Comparison of ENCODE assay signal across 10 mouse cellular contexts in the genomic region with DNA sequence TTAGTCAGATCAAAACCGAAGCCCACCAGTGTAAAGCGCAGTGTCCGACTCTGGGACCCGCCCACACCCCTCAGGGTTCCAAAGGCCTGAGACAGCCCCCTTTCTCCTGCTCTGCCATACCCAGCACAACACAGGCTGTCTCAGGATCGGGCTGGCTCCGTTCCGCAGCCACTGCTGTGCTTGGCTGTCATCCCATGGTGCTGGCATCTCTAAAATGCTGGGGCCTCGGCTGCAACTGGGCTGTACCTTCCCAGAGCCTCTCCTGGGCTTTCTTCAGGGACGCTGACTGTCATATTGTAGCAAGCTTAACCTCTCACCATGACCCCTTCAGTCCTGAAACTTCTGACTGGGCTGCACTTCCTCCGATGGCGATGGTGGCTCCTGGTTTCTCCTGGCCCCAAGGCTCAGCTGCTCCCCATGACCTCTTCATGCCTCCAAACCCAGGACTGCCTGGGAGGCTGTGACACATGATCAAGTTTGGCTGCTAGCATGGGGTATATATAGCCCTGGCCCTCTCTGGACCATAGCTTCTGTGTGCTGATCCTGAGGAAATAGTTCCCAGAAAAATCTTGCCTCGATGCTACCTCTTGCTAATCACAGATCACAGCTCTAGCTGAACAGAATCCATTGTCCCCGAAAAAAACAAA. TPM values are rescaled to one million over a fixed set of nuclear protein-coding genes. Genes with fewer than 3 reads are reported as not detected.
A peak's percentile ranks its signal among the peaks of the same experiment; 100 is the strongest.
DNase-seq lines count a peak whose midpoint lies in the region; ATAC-seq lines count a peak whose summit lies in the region.
"Had no signal": no experiment of that assay in that cellular context is flagged by ENCODE, and none has a peak within 500 bp of the region (broad histone marks: within the 10 kb centered on the region; RNA-seq: fewer than 3 reads in every experiment).

No protein-coding gene starts in this region.

- H3K27me3 ChIP-seq in hindbrain, embryonic 14.5 days (ENCODE audit: control insufficient read depth, insufficient read depth, low read length) = no peaks in the 10 kb centered on the region
- H3K27me3 ChIP-seq in hindbrain, embryonic 13.5 days = no peaks in the 10 kb centered on the region
- no peaks in the 10 kb centered on the region for H3K27me3 ChIP-seq in heart, embryonic 14.5 days (ENCODE audit: control insufficient read depth, insufficient read depth, low read length)
- no peaks in the 10 kb centered on the region for H3K27me3 ChIP-seq in kidney, embryonic 16.5 days (ENCODE audit: insufficient read depth, low read length)
- H3K27me3 ChIP-seq: limb, embryonic 13.5 days had no signal

- 0 out of 2 replicates have a peak, but pooled peaks cover 4% of the 10 kb centered on the region for H3K9me3 ChIP-seq in hindbrain, embryonic 14.5 days (ENCODE audit: control insufficient read depth, low read length)
- no peaks in the 10 kb centered on the region for H3K9me3 ChIP-seq in hindbrain, embryonic 13.5 days
- H3K9me3 ChIP-seq in heart, embryonic 14.5 days (ENCODE audit: control insufficient read depth, low read length) = no peaks in the 10 kb centered on the region
- 0 out of 2 replicates have a peak, but pooled peaks cover 2% of the 10 kb centered on the region for H3K9me3 ChIP-seq in kidney, embryonic 16.5 days (ENCODE audit: low read length)

- no peak overlapping the region for H3K4me3 ChIP-seq in hindbrain, embryonic 14.5 days (replicated peaks; ENCODE audit: low read length)
- no peak overlapping the region for H3K4me3 ChIP-seq in hindbrain, embryonic 13.5 days
- H3K4me3 ChIP-seq in heart, embryonic 14.5 days (ENCODE audit: control insufficient read depth in 1 of 2, insufficient read depth in 1 of 2, low read depth in 1 of 2, low read length in 2 of 2) = no peak overlapping the region
- H3K4me3 ChIP-seq in kidney, embryonic 16.5 days (ENCODE audit: low read length) = no peak overlapping the region
- H3K4me3 ChIP-seq: limb, embryonic 13.5 days had no signal

- WGBS in hindbrain, embryonic 14.5 days = 57% methylated on average over 13 of the region's 13 CpGs
- 58% methylated on average over 13 of the region's 13 CpGs for WGBS in hindbrain, embryonic 13.5 days
- 59% methylated on average over 13 of the region's 13 CpGs for WGBS in heart, embryonic 14.5 days
- WGBS in kidney, embryonic 16.5 days = 71% methylated on average over 13 of the region's 13 CpGs

- H3K4me2 ChIP-seq in hindbrain, embryonic 14.5 days (replicated peaks) = no peak overlapping the region
- no peak overlapping the region for H3K4me2 ChIP-seq in hindbrain, embryonic 13.5 days
- H3K4me2 ChIP-seq in heart, embryonic 14.5 days (ENCODE audit: low read length) = peak overlapping the region; percentile 20
- H3K4me2 ChIP-seq in kidney, embryonic 16.5 days (replicated peaks; ENCODE audit: low read depth, low read length) = no peak overlapping the region
- H3K4me2 ChIP-seq: limb, embryonic 13.5 days had no signal

- ATAC-seq in hindbrain, embryonic 14.5 days (ENCODE audit: low FRiP score) = peak; percentile 40; the same call in 1 of the 2 replicates
- ATAC-seq in hindbrain, embryonic 13.5 days (ENCODE audit: low FRiP score) = no peak
- ATAC-seq in heart, embryonic 14.5 days (ENCODE audit: insufficient number of reproducible peaks, insufficient read depth, low FRiP score, low read depth) = peak; percentile 55; the same call in 1 of the 2 replicates
- no peak for ATAC-seq in kidney, embryonic 16.5 days (ENCODE audit: low FRiP score, low TSS enrichment)

- H3K4me1 ChIP-seq in hindbrain, embryonic 14.5 days (replicated peaks; ENCODE audit: control insufficient read depth, insufficient read depth, low read length) = no peaks in the 10 kb centered on the region
- 0 out of 2 replicates have a peak, but pooled peaks cover 3% of the 10 kb centered on the region for H3K4me1 ChIP-seq in hindbrain, embryonic 13.5 days (replicated peaks)
- peaks cover 10 to 15% of the 10 kb centered on the region in 2 experiments for H3K4me1 ChIP-seq in heart, embryonic 14.5 days (ENCODE audit: control insufficient read depth in 2 of 2, insufficient read depth in 2 of 2, low read length in 2 of 2)
- no peaks in the 10 kb centered on the region for H3K4me1 ChIP-seq in kidney, embryonic 16.5 days (ENCODE audit: insufficient read depth, low read length)
- H3K4me1 ChIP-seq: limb, embryonic 13.5 days had no signal

- H3K9ac ChIP-seq in hindbrain, embryonic 14.5 days = no peak overlapping the region
- no peak overlapping the region for H3K9ac ChIP-seq in hindbrain, embryonic 13.5 days
- H3K9ac ChIP-seq in heart, embryonic 14.5 days (ENCODE audit: low read length) = peak overlapping the region; percentile 18
- H3K9ac ChIP-seq in kidney, embryonic 16.5 days (replicated peaks; ENCODE audit: low read length) = no peak overlapping the region
- H3K9ac ChIP-seq: limb, embryonic 13.5 days had no signal

- no peak overlapping the region for H3K27ac ChIP-seq in hindbrain, embryonic 14.5 days
- no peak overlapping the region for H3K27ac ChIP-seq in hindbrain, embryonic 13.5 days
- peak overlapping the region; percentile 59 to 61; a peak in 3 of 4 replicates for H3K27ac ChIP-seq in heart, embryonic 14.5 days (replicated peaks in 1 of 2; ENCODE audit: control insufficient read depth in 1 of 2, insufficient read depth in 1 of 2, low read depth in 2 of 2, low read length in 2 of 2)
- H3K27ac ChIP-seq in kidney, embryonic 16.5 days (ENCODE audit: low read length) = no peak overlapping the region
- H3K27ac ChIP-seq: limb, embryonic 13.5 days had no signal

- H3K36me3 ChIP-seq in hindbrain, embryonic 14.5 days (replicated peaks; ENCODE audit: control insufficient read depth, insufficient read depth) = no peaks in the 10 kb centered on the region
- no peaks in the 10 kb centered on the region for H3K36me3 ChIP-seq in hindbrain, embryonic 13.5 days
- H3K36me3 ChIP-seq in heart, embryonic 14.5 days (ENCODE audit: control insufficient read depth, insufficient read depth, low read length) = no peaks in the 10 kb centered on the region
- no peaks in the 10 kb centered on the region for H3K36me3 ChIP-seq in kidney, embryonic 16.5 days (ENCODE audit: insufficient read depth, low read length)
- H3K36me3 ChIP-seq: G1E; limb, embryonic 13.5 days had no signal

- peak; percentile 67 for DNase-seq in hindbrain, embryonic 14.5 days (ENCODE audit: low spot score)
- DNase-seq in Muller cell, postnatal 12 days (ENCODE audit: inconsistent ontology term) = peak; percentile 72
- peak; percentile 94 for DNase-seq in cerebellum, adult 9-10 months
- no peak for DNase-seq in thymus, postnatal 25 days
- DNase-seq in urinary bladder, adult 18-20 months (ENCODE audit: low spot score in 2 of 2) = no peak

RNA-seq across cellular contexts. Expression of gene Kcnj12, which starts 37.3 kb away (rescaled TPM):
- 3.3 and 4.3 TPM in 2 replicates for polyA plus RNA-seq in hindbrain, embryonic 14.5 days (2014; fragmentation: Nextera tagmentation; extraction: Ambion mirVana)
- polyA plus RNA-seq in hindbrain, embryonic 13.5 days (2015; fragmentation: Nextera tagmentation; extraction: Ambion mirVana) = 3.5 and 3.8 TPM in 2 replicates
- 5.4 and 5.8 TPM in 2 replicates for polyA plus RNA-seq in heart, embryonic 14.5 days (2014; fragmentation: Nextera tagmentation; extraction: Ambion mirVana)
- polyA plus RNA-seq in kidney, embryonic 16.5 days (2015; fragmentation: Nextera tagmentation; extraction: Ambion mirVana) = 0.30 and 0.32 TPM in 2 replicates
- polyA plus RNA-seq: G1E had no signal

RNA-seq across cellular contexts. Expression of gene Map2k3, which starts 53.2 kb away (rescaled TPM):
- polyA plus RNA-seq in hindbrain, embryonic 14.5 days (2014; fragmentation: Nextera tagmentation; extraction: Ambion mirVana) = 23.5 and 24.3 TPM in 2 replicates
- 30.0 and 30.4 TPM in 2 replicates for polyA plus RNA-seq in hindbrain, embryonic 13.5 days (2015; fragmentation: Nextera tagmentation; extraction: Ambion mirVana)
- 59.2 and 62.6 TPM in 2 replicates for polyA plus RNA-seq in heart, embryonic 14.5 days (2014; fragmentation: Nextera tagmentation; extraction: Ambion mirVana)
- polyA plus RNA-seq in kidney, embryonic 16.5 days (2015; fragmentation: Nextera tagmentation; extraction: Ambion mirVana) = 138 and 142 TPM in 2 replicates

Comparison
In these comparisons a context has a peak if more than half of its experiments do, and no peak if none do; other contexts are left out.
1. ATAC-seq: peak in hindbrain, embryonic 14.5 days (single experiment) and heart, embryonic 14.5 days (single experiment); none in hindbrain, embryonic 13.5 days (single experiment) and kidney, embryonic 16.5 days (single experiment).
2. DNase-seq: peak in hindbrain, embryonic 14.5 days (single experiment), Muller cell, postnatal 12 days (single experiment) and cerebellum, adult 9-10 months (single experiment); none in thymus, postnatal 25 days (single experiment) and urinary bladder, adult 18-20 months (0 of 2).
3. H3K27ac ChIP-seq: peak in heart, embryonic 14.5 days (2 of 2); none in hindbrain, embryonic 14.5 days (single experiment), hindbrain, embryonic 13.5 days (single experiment) and kidney, embryonic 16.5 days (single experiment).